Mouse (Mus musculus): ENCODE measurements around the gene Angptl6. TPM values are rescaled to one million over a fixed set of nuclear protein-coding genes. Genes with fewer than 3 reads are reported as not detected.

The Angptl6 gene
- polyA plus RNA-seq (2015; fragmentation: Illumina TruSeq; extraction: RNeasy Lipid Tissue Mini Kit (QIAGEN cat#74804); ENCODE audit: insufficient read depth, low read depth, low replicate concordance): 1.1 TPM

GRCm38 (mm10) chr9:20879097-20879792 lies at the start of gene Angptl6:
TSS of gene Angptl6 (minus strand) at chr9:20879727.

GRCm38 (mm10) chr9:20898511-20899073 lies 19.1 kb upstream of the Angptl6 start, which contains the start of gene Eif3g:
TSS of gene Eif3g (minus strand) at chr9:20898623.

GRCm38 (mm10) chr9:20887704-20888385 lies 8.3 kb upstream of the Angptl6 start, which contains the start of gene Ppan:
TSS of gene Ppan (plus strand) at chr9:20888175.

DNA sequence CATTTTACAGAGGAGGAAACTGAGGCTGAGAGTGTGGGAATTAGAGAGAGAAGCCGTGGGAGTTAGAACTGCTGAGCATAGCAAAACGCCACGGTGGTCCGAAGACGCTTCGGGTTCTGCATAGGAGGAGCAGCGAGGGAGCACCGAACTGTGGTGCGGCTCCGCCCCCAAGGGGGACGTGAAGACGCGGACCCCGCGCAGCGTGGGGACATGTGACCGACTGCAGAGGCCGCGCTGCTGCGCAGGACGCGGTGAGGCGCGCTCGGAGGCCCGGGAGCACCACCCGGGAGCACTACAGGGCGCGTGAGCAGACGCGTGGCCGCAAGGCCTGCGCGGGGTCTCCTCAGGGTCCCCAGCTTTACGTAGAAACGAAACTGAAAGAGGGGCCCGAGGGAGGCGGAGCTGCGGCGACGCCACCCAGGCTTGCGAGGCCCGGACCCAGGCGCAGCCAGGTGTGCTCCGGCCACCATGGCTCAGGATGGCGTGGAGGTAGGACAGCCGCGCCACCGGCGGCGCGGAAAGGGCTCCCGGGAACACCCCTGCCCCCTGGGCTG lies 11.0 kb downstream of the Angptl6 start, which contains the start of gene A230050P20Rik:
A230050P20Rik (plus strand) TSS at position 195 of the 554 bp plus-strand sequence.

Other genes starting within 250 kb of the Angptl6 start
- gene Ubl5, start 236.8 kb downstream of the Angptl6 start, polyA plus RNA-seq (2015; fragmentation: Illumina TruSeq; extraction: RNeasy Lipid Tissue Mini Kit (QIAGEN cat#74804); ENCODE audit: insufficient read depth, low read depth, low replicate concordance): 85.3 TPM
- gene Fbxl12, start 235.0 kb downstream of the Angptl6 start, polyA plus RNA-seq (2015; fragmentation: Illumina TruSeq; extraction: RNeasy Lipid Tissue Mini Kit (QIAGEN cat#74804); ENCODE audit: insufficient read depth, low read depth, low replicate concordance): 8.1 TPM
- gene Pin1, start 227.6 kb downstream of the Angptl6 start, polyA plus RNA-seq (2015; fragmentation: Illumina TruSeq; extraction: RNeasy Lipid Tissue Mini Kit (QIAGEN cat#74804); ENCODE audit: insufficient read depth, low read depth, low replicate concordance): 2.8 TPM
- 0.57 TPM for gene Olfm2, start 133.4 kb downstream of the Angptl6 start, polyA plus RNA-seq (2015; fragmentation: Illumina TruSeq; extraction: RNeasy Lipid Tissue Mini Kit (QIAGEN cat#74804); ENCODE audit: insufficient read depth, low read depth, low replicate concordance)
- gene Col5a3, start 64.7 kb downstream of the Angptl6 start, polyA plus RNA-seq (2015; fragmentation: Illumina TruSeq; extraction: RNeasy Lipid Tissue Mini Kit (QIAGEN cat#74804); ENCODE audit: insufficient read depth, low read depth, low replicate concordance): 10.9 TPM
- not detected for gene Rdh8, start 61.2 kb downstream of the Angptl6 start, polyA plus RNA-seq (2015; fragmentation: Illumina TruSeq; extraction: RNeasy Lipid Tissue Mini Kit (QIAGEN cat#74804); ENCODE audit: insufficient read depth, low read depth, low replicate concordance)
- 12.9 TPM for gene A230050P20Rik, start 11.1 kb downstream of the Angptl6 start, polyA plus RNA-seq (2015; fragmentation: Illumina TruSeq; extraction: RNeasy Lipid Tissue Mini Kit (QIAGEN cat#74804); ENCODE audit: insufficient read depth, low read depth, low replicate concordance)
- gene Ppan, start 8.4 kb upstream of the Angptl6 start, polyA plus RNA-seq (2015; fragmentation: Illumina TruSeq; extraction: RNeasy Lipid Tissue Mini Kit (QIAGEN cat#74804); ENCODE audit: insufficient read depth, low read depth, low replicate concordance): 21.0 TPM
- gene Eif3g, start 18.9 kb upstream of the Angptl6 start, polyA plus RNA-seq (2015; fragmentation: Illumina TruSeq; extraction: RNeasy Lipid Tissue Mini Kit (QIAGEN cat#74804); ENCODE audit: insufficient read depth, low read depth, low replicate concordance): 46.1 TPM
- gene Dnmt1, start 80.2 kb upstream of the Angptl6 start, polyA plus RNA-seq (2015; fragmentation: Illumina TruSeq; extraction: RNeasy Lipid Tissue Mini Kit (QIAGEN cat#74804); ENCODE audit: insufficient read depth, low read depth, low replicate concordance): 4.3 TPM
- gene S1pr2, start 97.1 kb upstream of the Angptl6 start, polyA plus RNA-seq (2015; fragmentation: Illumina TruSeq; extraction: RNeasy Lipid Tissue Mini Kit (QIAGEN cat#74804); ENCODE audit: insufficient read depth, low read depth, low replicate concordance): 3.5 TPM
- 13.8 TPM for gene Mrpl4, start 123.0 kb upstream of the Angptl6 start, polyA plus RNA-seq (2015; fragmentation: Illumina TruSeq; extraction: RNeasy Lipid Tissue Mini Kit (QIAGEN cat#74804); ENCODE audit: insufficient read depth, low read depth, low replicate concordance)
- gene Icam1, start 136.3 kb upstream of the Angptl6 start, polyA plus RNA-seq (2015; fragmentation: Illumina TruSeq; extraction: RNeasy Lipid Tissue Mini Kit (QIAGEN cat#74804); ENCODE audit: insufficient read depth, low read depth, low replicate concordance): 7.2 TPM
- gene Icam4, start 149.6 kb upstream of the Angptl6 start, polyA plus RNA-seq (2015; fragmentation: Illumina TruSeq; extraction: RNeasy Lipid Tissue Mini Kit (QIAGEN cat#74804); ENCODE audit: insufficient read depth, low read depth, low replicate concordance): not detected
- gene Icam5, start 152.3 kb upstream of the Angptl6 start, polyA plus RNA-seq (2015; fragmentation: Illumina TruSeq; extraction: RNeasy Lipid Tissue Mini Kit (QIAGEN cat#74804); ENCODE audit: insufficient read depth, low read depth, low replicate concordance): not detected
- gene Zglp1, start 187.4 kb upstream of the Angptl6 start, polyA plus RNA-seq (2015; fragmentation: Illumina TruSeq; extraction: RNeasy Lipid Tissue Mini Kit (QIAGEN cat#74804); ENCODE audit: insufficient read depth, low read depth, low replicate concordance): not detected
- gene Gm49373, start 193.4 kb upstream of the Angptl6 start, polyA plus RNA-seq (2015; fragmentation: Illumina TruSeq; extraction: RNeasy Lipid Tissue Mini Kit (QIAGEN cat#74804); ENCODE audit: insufficient read depth, low read depth, low replicate concordance): 0.74 TPM
- 12.7 TPM for gene Fdx1l, start 193.9 kb upstream of the Angptl6 start, polyA plus RNA-seq (2015; fragmentation: Illumina TruSeq; extraction: RNeasy Lipid Tissue Mini Kit (QIAGEN cat#74804); ENCODE audit: insufficient read depth, low read depth, low replicate concordance)
- gene Gm38431, start 212.3 kb upstream of the Angptl6 start, polyA plus RNA-seq (2015; fragmentation: Illumina TruSeq; extraction: RNeasy Lipid Tissue Mini Kit (QIAGEN cat#74804); ENCODE audit: insufficient read depth, low read depth, low replicate concordance): 4.2 TPM
- gene Raver1, start 212.3 kb upstream of the Angptl6 start, polyA plus RNA-seq (2015; fragmentation: Illumina TruSeq; extraction: RNeasy Lipid Tissue Mini Kit (QIAGEN cat#74804); ENCODE audit: insufficient read depth, low read depth, low replicate concordance): 4.9 TPM